9 mouse cellular contexts compared by ENCODE assay signal in genomic region chr4:125882531-125882930, GRCm38 (mm10).
DNase-seq lines count a peak whose midpoint lies in the region; ATAC-seq and TF ChIP-seq lines count a peak whose summit lies in the region.
"Had no signal": no experiment of that assay in that cellular context is flagged by ENCODE, and none has a peak within 500 bp of the region (broad histone marks: within the 10 kb centered on the region; RNA-seq: fewer than 3 reads in every experiment).

No protein-coding gene starts in this region.

- no peak for TF ChIP-seq CTCF in heart, postnatal 0 days (IDR thresholded peaks at IDR 0.05; ENCODE audit: low read depth)

- intact Hi-C loops in heart, postnatal 25 days (cut with DNase I): no loop called here

- 24% methylated on average over 3 of the region's 3 CpGs for WGBS in heart, postnatal 0 days
- WGBS in hindbrain, embryonic 16.5 days: 19% methylated on average over 3 of the region's 3 CpGs
- 28% methylated on average over 3 of the region's 3 CpGs for WGBS in limb, embryonic 13.5 days

- no peaks in the 10 kb centered on the region for H3K9me3 ChIP-seq in heart, postnatal 0 days (replicated peaks; ENCODE audit: control insufficient read depth, low read length)
- no peaks in the 10 kb centered on the region for H3K9me3 ChIP-seq in hindbrain, embryonic 16.5 days (ENCODE audit: control insufficient read depth, low read length)
- no peaks in the 10 kb centered on the region for H3K9me3 ChIP-seq in limb, embryonic 13.5 days
- H3K9me3 ChIP-seq: midbrain, embryonic 12.5 days had no signal

- TF ChIP-seq EP300 in heart, postnatal 0 days (IDR thresholded peaks at IDR 0.05; ENCODE audit: low read depth): no peak

- peak; percentile 9 for DNase-seq in heart, postnatal 0 days (ENCODE audit: low spot score)
- no peak for DNase-seq in heart, postnatal 25 days (ENCODE audit: low spot score)
- DNase-seq in adrenal gland, adult 2 months: peak; percentile 79
- DNase-seq in thymus, postnatal 10 days (ENCODE audit: low spot score in 2 of 2): no peak
- no peak for DNase-seq in spleen, postnatal 14 days (ENCODE audit: low spot score in 2 of 2)
- DNase-seq in cerebellum, adult 18-20 months: no peak

- H3K27me3 ChIP-seq in heart, postnatal 0 days (ENCODE audit: control insufficient read depth, insufficient read depth, low read length): no peaks in the 10 kb centered on the region
- no peaks in the 10 kb centered on the region for H3K27me3 ChIP-seq in hindbrain, embryonic 16.5 days (replicated peaks; ENCODE audit: control insufficient read depth, insufficient read depth, low read length)
- H3K27me3 ChIP-seq in limb, embryonic 13.5 days: peaks cover 16% of the 10 kb centered on the region
- H3K27me3 ChIP-seq: midbrain, embryonic 12.5 days had no signal

- H3K4me2 ChIP-seq in heart, postnatal 0 days (ENCODE audit: low read depth, low read length): no peak overlapping the region
- no peak overlapping the region for H3K4me2 ChIP-seq in hindbrain, embryonic 16.5 days (ENCODE audit: low read length)
- peak overlapping the region; percentile 27 for H3K4me2 ChIP-seq in limb, embryonic 13.5 days (replicated peaks)
- H3K4me2 ChIP-seq: midbrain, embryonic 12.5 days had no signal

- no peaks in the 10 kb centered on the region for H3K4me1 ChIP-seq in heart, postnatal 0 days (ENCODE audit: control insufficient read depth, insufficient read depth)
- peaks cover 11% of the 10 kb centered on the region for H3K4me1 ChIP-seq in hindbrain, embryonic 16.5 days (ENCODE audit: control insufficient read depth, insufficient read depth, low read depth, low read length)
- peaks cover 37% of the 10 kb centered on the region for H3K4me1 ChIP-seq in limb, embryonic 13.5 days

- H3K9ac ChIP-seq in heart, postnatal 0 days (replicated peaks; ENCODE audit: low read depth, low read length): no peak overlapping the region
- H3K9ac ChIP-seq in hindbrain, embryonic 16.5 days (ENCODE audit: low read depth, low read length): no peak overlapping the region
- H3K9ac ChIP-seq in limb, embryonic 13.5 days: 0 out of 2 replicates have a peak overlapping the region, but pooled peaks have one; percentile 25
- H3K9ac ChIP-seq: midbrain, embryonic 12.5 days had no signal

- H3K4me3 ChIP-seq in heart, postnatal 0 days (ENCODE audit: low read depth, low read length): no peak overlapping the region
- no peak overlapping the region for H3K4me3 ChIP-seq in hindbrain, embryonic 16.5 days (ENCODE audit: low read length)
- H3K4me3 ChIP-seq in limb, embryonic 13.5 days: no peak overlapping the region
- H3K4me3 ChIP-seq: midbrain, embryonic 12.5 days had no signal

- no peaks in the 10 kb centered on the region for H3K36me3 ChIP-seq in heart, postnatal 0 days (replicated peaks; ENCODE audit: control insufficient read depth, insufficient read depth, low read length)
- no peaks in the 10 kb centered on the region for H3K36me3 ChIP-seq in hindbrain, embryonic 16.5 days (ENCODE audit: control insufficient read depth, insufficient read depth, low read length)
- no peaks in the 10 kb centered on the region for H3K36me3 ChIP-seq in limb, embryonic 13.5 days
- H3K36me3 ChIP-seq: midbrain, embryonic 12.5 days had no signal

- peak; percentile 58; the same call in 1 of the 2 replicates for ATAC-seq in heart, postnatal 0 days (ENCODE audit: insufficient read depth, low read depth)
- peak; percentile 50 for ATAC-seq in hindbrain, embryonic 16.5 days
- no peak for ATAC-seq in limb, embryonic 13.5 days (ENCODE audit: low FRiP score, low read depth)

- no peak overlapping the region for H3K27ac ChIP-seq in heart, postnatal 0 days (ENCODE audit: low read depth)
- H3K27ac ChIP-seq in hindbrain, embryonic 16.5 days (ENCODE audit: low read depth, low read length): 0 out of 2 replicates have a peak overlapping the region, but pooled peaks have one; percentile 16
- peak overlapping the region; percentile 44; the same call in 1 of the 2 replicates for H3K27ac ChIP-seq in limb, embryonic 13.5 days
- H3K27ac ChIP-seq: midbrain, embryonic 12.5 days had no signal

Comparison
In these comparisons a context has a peak if more than half of its experiments do, and no peak if none do; other contexts are left out.
1. DNase-seq: peak in heart, postnatal 0 days (single experiment) and adrenal gland, adult 2 months (single experiment); none in heart, postnatal 25 days (single experiment), thymus, postnatal 10 days (0 of 2), spleen, postnatal 14 days (0 of 2) and cerebellum, adult 18-20 months (0 of 2).